Mouse (Mus musculus) ES-Bruce4 (cell line): Measurements from ENCODE around the gene Slc39a1.

Experiments used
- CTCF ChIP-seq: IDR thresholded peaks from one replicate; pipeline ENCODE4 v1.8.1; 2011; ENCODE audit warnings: low read depth, low read length
- POLR2A ChIP-seq: IDR thresholded peaks from one replicate; pipeline ENCODE4 v1.8.1; 2011; ENCODE audit warnings: low read length; ENCODE audit not compliant: insufficient read depth

- TF ChIP-seq CTCF (no peak), POLR2A (no peak)
These were observed 37.9 kb upstream of the Slc39a1 start for GRCm38 (mm10) chr3:90209908-90210566.
